Mouse (Mus musculus): ENCODE data around the gene Fibcd1. TPM values are rescaled to one million over a fixed set of nuclear protein-coding genes. Genes with fewer than 3 reads are reported as not detected.

Fibcd1 gene
- polyA plus RNA-seq (2015; fragmentation: Nextera tagmentation; extraction: Ambion mirVana), result 5.5 and 5.7 TPM in 2 replicates

DNA sequence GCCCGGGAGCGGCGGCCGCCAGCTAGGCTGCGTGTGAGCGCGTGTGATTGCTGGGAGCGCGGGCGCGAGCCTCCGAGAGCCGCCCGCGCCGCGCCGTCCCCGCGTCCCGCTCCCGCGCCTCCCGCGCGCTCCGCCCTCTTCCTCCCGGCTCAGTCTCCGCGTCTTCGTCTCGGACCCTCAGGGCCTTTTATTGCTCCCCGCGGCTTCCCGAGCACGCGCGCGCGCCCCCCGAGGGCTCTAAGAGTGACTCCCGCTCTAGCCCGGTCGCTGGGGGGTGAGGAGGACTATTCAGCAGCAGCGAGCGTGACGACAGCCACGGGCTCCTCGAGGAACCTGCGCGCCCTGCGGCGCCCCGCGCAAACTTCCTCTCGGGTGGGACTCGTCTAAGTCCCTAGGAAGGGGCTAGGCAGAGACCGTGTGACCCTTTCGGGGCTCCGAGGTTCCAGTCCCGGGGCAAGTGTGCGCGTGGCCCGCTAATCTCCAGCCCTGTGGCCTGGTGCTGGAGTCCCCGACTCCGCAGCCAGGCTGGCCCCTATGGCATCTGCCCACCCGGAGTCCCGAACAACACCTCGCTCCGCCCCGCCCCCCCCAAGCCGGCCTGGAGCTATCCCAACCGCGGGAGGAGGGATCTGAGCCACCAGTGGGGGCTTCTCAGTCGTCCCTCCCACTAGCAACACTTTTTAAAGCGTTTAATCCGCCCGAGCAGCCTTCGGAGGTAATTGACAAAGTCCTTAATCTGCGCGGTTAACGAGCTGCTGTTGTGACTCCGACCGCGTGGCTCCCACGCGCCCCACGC lies at the start of gene Fibcd1:
Fibcd1 (minus strand) TSS at position 110 of the 796 bp plus-strand sequence.

DNA sequence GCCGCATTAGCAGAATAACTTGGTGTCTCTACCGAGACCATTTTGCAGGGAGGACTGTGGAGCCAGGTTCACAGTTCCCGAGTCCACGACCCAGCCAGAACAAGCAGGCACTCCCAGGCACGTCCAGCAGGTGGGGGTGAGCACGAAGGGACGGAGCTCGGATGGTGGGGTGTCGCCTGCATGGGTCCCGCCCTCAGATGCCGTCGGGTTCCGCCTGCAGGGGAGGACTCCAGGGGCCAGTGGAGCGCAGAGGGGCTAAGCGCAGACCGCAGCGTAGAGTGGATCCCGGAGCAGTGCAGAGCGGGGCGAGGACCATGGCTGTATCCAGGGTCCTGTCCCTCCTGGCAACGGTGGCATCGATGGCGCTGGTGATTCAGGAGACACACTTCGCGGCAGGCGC lies 41.2 kb upstream of the Fibcd1 start, which contains the start of gene Lamc3:
Lamc3 (plus strand) TSS at position 262 of the 400 bp plus-strand sequence.

DNA sequence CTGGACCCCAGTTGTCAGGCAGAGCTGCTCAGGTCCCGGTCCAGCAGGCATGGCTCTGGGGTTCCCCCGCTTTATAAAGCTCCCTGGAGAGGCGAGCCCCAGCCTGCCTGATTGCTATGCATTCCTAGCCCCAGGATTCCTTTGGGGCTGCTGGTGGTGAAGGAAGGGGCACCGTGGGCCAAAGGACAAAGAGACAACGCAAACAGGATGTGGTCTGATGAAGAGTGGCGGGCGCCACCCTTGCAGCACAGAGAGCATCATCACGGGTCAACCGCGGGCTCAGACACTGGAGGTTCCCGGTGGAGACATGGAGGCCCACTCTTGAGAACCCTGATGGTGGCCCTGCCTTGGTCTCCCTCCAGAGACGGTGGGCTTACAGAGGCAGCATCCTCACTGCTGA lies 35.4 kb downstream of the Fibcd1 start, which contains the start of gene Qrfp:
Qrfp (minus strand) TSS at position 137 of the 400 bp plus-strand sequence.

Other genes with a start within 250 kb of the Fibcd1 start
- gene Prdm12, start 206.0 kb downstream of the Fibcd1 start, polyA plus RNA-seq (2015; fragmentation: Nextera tagmentation; extraction: Ambion mirVana), result 0.24 and 2.9 TPM in 2 replicates
- 29.2 and 34.8 TPM in 2 replicates for gene Exosc2, start 175.3 kb downstream of the Fibcd1 start, polyA plus RNA-seq (2015; fragmentation: Nextera tagmentation; extraction: Ambion mirVana)
- 10.2 and 11.0 TPM in 2 replicates for gene Abl1, start 157.6 kb downstream of the Fibcd1 start, polyA plus RNA-seq (2015; fragmentation: Nextera tagmentation; extraction: Ambion mirVana)
- 0.10 TPM in 2 replicates for gene Qrfp, start 35.4 kb downstream of the Fibcd1 start, polyA plus RNA-seq (2015; fragmentation: Nextera tagmentation; extraction: Ambion mirVana)
- 2.0 and 2.5 TPM in 2 replicates for gene Lamc3, start 41.3 kb upstream of the Fibcd1 start, polyA plus RNA-seq (2015; fragmentation: Nextera tagmentation; extraction: Ambion mirVana)
- gene Aif1l, start 104.1 kb upstream of the Fibcd1 start, polyA plus RNA-seq (2015; fragmentation: Nextera tagmentation; extraction: Ambion mirVana), result 15.9 and 16.9 TPM in 2 replicates
- gene Nup214, start 128.4 kb upstream of the Fibcd1 start, polyA plus RNA-seq (2015; fragmentation: Nextera tagmentation; extraction: Ambion mirVana), result 60.2 and 64.6 TPM in 2 replicates
- 0.71 and 0.75 TPM in 2 replicates for gene Fam78a, start 238.9 kb upstream of the Fibcd1 start, polyA plus RNA-seq (2015; fragmentation: Nextera tagmentation; extraction: Ambion mirVana)
- 31.2 TPM in 2 replicates for gene Plpp7, start 249.5 kb upstream of the Fibcd1 start, polyA plus RNA-seq (2015; fragmentation: Nextera tagmentation; extraction: Ambion mirVana)

Measured in neural tube, postnatal 0 days (tissue).